In genomic region chr7:50633147-50633546, GRCm38 (mm10) we compare ENCODE assay signal across 29 mouse cellular contexts. TPM values are rescaled to one million over a fixed set of nuclear protein-coding genes. Genes with fewer than 3 reads are reported as not detected.
DNase-seq lines count a peak whose midpoint lies in the region; ATAC-seq lines count a peak whose summit lies in the region.
"Had no signal": no experiment of that assay in that cellular context is flagged by ENCODE, and none has a peak within 500 bp of the region (broad histone marks: within the 10 kb centered on the region; RNA-seq: fewer than 3 reads in every experiment).

No protein-coding gene starts in this region.

- no peak overlapping the region for H3K4me2 ChIP-seq in forebrain, embryonic 15.5 days (replicated peaks)
- no peak overlapping the region for H3K4me2 ChIP-seq in forebrain, embryonic 11.5 days (ENCODE audit: low read depth, low read length, severe bottlenecking)
- H3K4me2 ChIP-seq in midbrain, embryonic 12.5 days (replicated peaks): no peak overlapping the region
- no peak overlapping the region for H3K4me2 ChIP-seq in hindbrain, embryonic 14.5 days (replicated peaks)
- H3K4me2 ChIP-seq: embryonic facial prominence, embryonic 13.5 days; embryonic facial prominence, embryonic 15.5 days; forebrain, embryonic 13.5 days had no signal

- no peak overlapping the region for H3K9ac ChIP-seq in forebrain, embryonic 15.5 days (replicated peaks)
- no peak overlapping the region for H3K9ac ChIP-seq in forebrain, embryonic 11.5 days (ENCODE audit: low read length)
- no peak overlapping the region for H3K9ac ChIP-seq in midbrain, embryonic 12.5 days (replicated peaks)
- no peak overlapping the region for H3K9ac ChIP-seq in hindbrain, embryonic 14.5 days
- H3K9ac ChIP-seq: embryonic facial prominence, embryonic 13.5 days; embryonic facial prominence, embryonic 15.5 days; forebrain, embryonic 13.5 days had no signal

- WGBS in forebrain, embryonic 15.5 days: 46% methylated on average over 2 of the region's 2 CpGs
- 54% methylated on average over 2 of the region's 2 CpGs for WGBS in forebrain, embryonic 11.5 days
- WGBS in midbrain, embryonic 12.5 days: 42% methylated on average over 2 of the region's 2 CpGs
- 59% methylated on average over 2 of the region's 2 CpGs for WGBS in midbrain, embryonic 10.5 days
- WGBS in hindbrain, embryonic 14.5 days: 66% methylated on average over 2 of the region's 2 CpGs

- no peaks in the 10 kb centered on the region for H3K9me3 ChIP-seq in forebrain, embryonic 15.5 days
- no peaks in the 10 kb centered on the region for H3K9me3 ChIP-seq in forebrain, embryonic 11.5 days (ENCODE audit: control insufficient read depth, low read length)
- H3K9me3 ChIP-seq in midbrain, embryonic 12.5 days: no peaks in the 10 kb centered on the region
- no peaks in the 10 kb centered on the region for H3K9me3 ChIP-seq in midbrain, embryonic 10.5 days (replicated peaks)
- H3K9me3 ChIP-seq in hindbrain, embryonic 14.5 days (ENCODE audit: control insufficient read depth, low read length): no peaks in the 10 kb centered on the region
- H3K9me3 ChIP-seq: embryonic facial prominence, embryonic 13.5 days; embryonic facial prominence, embryonic 15.5 days; forebrain, embryonic 10.5 days; forebrain, embryonic 13.5 days had no signal

- no peaks in the 10 kb centered on the region for H3K36me3 ChIP-seq in forebrain, embryonic 15.5 days
- H3K36me3 ChIP-seq in forebrain, embryonic 11.5 days (ENCODE audit: control insufficient read depth, insufficient read depth, low read length): no peaks in the 10 kb centered on the region
- no peaks in the 10 kb centered on the region for H3K36me3 ChIP-seq in midbrain, embryonic 12.5 days
- H3K36me3 ChIP-seq in midbrain, embryonic 10.5 days: no peaks in the 10 kb centered on the region
- no peaks in the 10 kb centered on the region for H3K36me3 ChIP-seq in hindbrain, embryonic 14.5 days (replicated peaks; ENCODE audit: control insufficient read depth, insufficient read depth)
- H3K36me3 ChIP-seq: embryonic facial prominence, embryonic 13.5 days; embryonic facial prominence, embryonic 15.5 days; forebrain, embryonic 10.5 days; G1E had no signal

- H3K27me3 ChIP-seq in forebrain, embryonic 15.5 days: no peaks in the 10 kb centered on the region
- H3K27me3 ChIP-seq in forebrain, embryonic 11.5 days (ENCODE audit: control insufficient read depth, insufficient read depth, low read length): no peaks in the 10 kb centered on the region
- H3K27me3 ChIP-seq in midbrain, embryonic 12.5 days: no peaks in the 10 kb centered on the region
- H3K27me3 ChIP-seq in midbrain, embryonic 10.5 days (ENCODE audit: low read depth, poor library complexity, severe bottlenecking): no peaks in the 10 kb centered on the region
- H3K27me3 ChIP-seq in hindbrain, embryonic 14.5 days (ENCODE audit: control insufficient read depth, insufficient read depth, low read length): no peaks in the 10 kb centered on the region
- H3K27me3 ChIP-seq: CH12.LX; embryonic facial prominence, embryonic 13.5 days; embryonic facial prominence, embryonic 15.5 days; forebrain, embryonic 13.5 days had no signal

- H3K4me1 ChIP-seq in forebrain, embryonic 15.5 days: no peaks in the 10 kb centered on the region
- no peaks in the 10 kb centered on the region for H3K4me1 ChIP-seq in forebrain, embryonic 11.5 days (replicated peaks; ENCODE audit: control insufficient read depth, insufficient read depth, low read length)
- H3K4me1 ChIP-seq in midbrain, embryonic 12.5 days: no peaks in the 10 kb centered on the region
- 0 out of 2 replicates have a peak, but pooled peaks cover 5% of the 10 kb centered on the region for H3K4me1 ChIP-seq in midbrain, embryonic 10.5 days
- H3K4me1 ChIP-seq in hindbrain, embryonic 14.5 days (replicated peaks; ENCODE audit: control insufficient read depth, insufficient read depth, low read length): no peaks in the 10 kb centered on the region
- H3K4me1 ChIP-seq: embryonic facial prominence, embryonic 13.5 days; embryonic facial prominence, embryonic 15.5 days; forebrain, embryonic 10.5 days; forebrain, embryonic 13.5 days had no signal

- ATAC-seq in forebrain, embryonic 15.5 days (replicated peaks): 0 out of 2 replicates have a peak, but pooled peaks have one; percentile 43
- ATAC-seq in forebrain, embryonic 11.5 days (replicated peaks; ENCODE audit: low FRiP score): no peak
- peak; percentile 83 for ATAC-seq in midbrain, embryonic 12.5 days (ENCODE audit: low FRiP score, low read depth)
- no peak for ATAC-seq in hindbrain, embryonic 14.5 days (ENCODE audit: low FRiP score)
- ATAC-seq: CD4-positive, CD25-positive, alpha-beta regulatory T cell, adult 4 months; forebrain, embryonic 13.5 days; forebrain, embryonic 16.5 days; Patski had no signal

- no peak for DNase-seq in forebrain, embryonic 11.5 days (ENCODE audit: low spot score)
- DNase-seq in midbrain, embryonic 10.5 days (ENCODE audit: low spot score): no peak
- DNase-seq in retina, postnatal 1 day: peak; percentile 61
- no peak for DNase-seq in hindbrain, embryonic 14.5 days (ENCODE audit: low spot score)
- DNase-seq in embryo, embryonic 9.5 days (ENCODE audit: extremely low spot score): no peak
- DNase-seq: adrenal gland, adult 2 months; adrenal gland, postnatal 10 days; adrenal gland, postnatal 25 days; B cell, adult 2 months; cerebellum, adult 11 months; cerebellum, adult 18-20 months; cerebellum, adult 8-10 months; cerebellum, adult 9-11 months; cerebellum, postnatal 14 days; cerebellum, postnatal 36 days; embryo, embryonic 11 days had no signal

- H3K27ac ChIP-seq in forebrain, embryonic 15.5 days (replicated peaks): no peak overlapping the region
- H3K27ac ChIP-seq in forebrain, embryonic 11.5 days (ENCODE audit: low read depth, low read length): no peak overlapping the region
- H3K27ac ChIP-seq in midbrain, embryonic 12.5 days (replicated peaks): no peak overlapping the region
- no peak overlapping the region for H3K27ac ChIP-seq in midbrain, embryonic 10.5 days (replicated peaks)
- no peak overlapping the region for H3K27ac ChIP-seq in hindbrain, embryonic 14.5 days
- H3K27ac ChIP-seq: embryonic facial prominence, embryonic 13.5 days; embryonic facial prominence, embryonic 15.5 days; forebrain, embryonic 10.5 days; forebrain, embryonic 13.5 days had no signal

- no peak overlapping the region for H3K4me3 ChIP-seq in forebrain, embryonic 15.5 days
- H3K4me3 ChIP-seq in forebrain, embryonic 11.5 days (ENCODE audit: low read depth, low read length): no peak overlapping the region
- H3K4me3 ChIP-seq in midbrain, embryonic 12.5 days: no peak overlapping the region
- H3K4me3 ChIP-seq in midbrain, embryonic 10.5 days: no peak overlapping the region
- no peak overlapping the region for H3K4me3 ChIP-seq in hindbrain, embryonic 14.5 days (replicated peaks; ENCODE audit: low read length)
- H3K4me3 ChIP-seq: embryonic facial prominence, embryonic 13.5 days; embryonic facial prominence, embryonic 15.5 days; erythroblast, embryonic 14.5 days; forebrain, embryonic 10.5 days; forebrain, embryonic 13.5 days had no signal

RNA-seq across cellular contexts. Expression of gene 4933405O20Rik, which starts 34.2 kb away (rescaled TPM):
- polyA plus RNA-seq in forebrain, embryonic 15.5 days (2015; fragmentation: Nextera tagmentation; extraction: Ambion mirVana): not detected in 2 replicates
- not detected in 2 replicates for polyA plus RNA-seq in forebrain, embryonic 11.5 days (2014; fragmentation: Nextera tagmentation; extraction: Ambion mirVana)
- not detected in 2 replicates for polyA plus RNA-seq in midbrain, embryonic 12.5 days (2016; fragmentation: Nextera tagmentation; extraction: Ambion mirVana)
- polyA plus RNA-seq in midbrain, embryonic 10.5 days (2016; fragmentation: Nextera tagmentation; extraction: Ambion mirVana): not detected in 2 replicates
- polyA plus RNA-seq in hindbrain, embryonic 14.5 days (2014; fragmentation: Nextera tagmentation; extraction: Ambion mirVana): not detected in 2 replicates
- polyA plus RNA-seq: adrenal gland, adult 2 months; CD4-positive, CD25-positive, alpha-beta regulatory T cell, adult 4 months; embryonic facial prominence, embryonic 11.5 days; embryonic facial prominence, embryonic 13.5 days; embryonic facial prominence, embryonic 15.5 days; erythroblast, embryonic 14.5 days; forebrain, embryonic 10.5 days; forebrain, embryonic 13.5 days; forebrain, embryonic 16.5 days; G1E; Patski had no signal

Comparison
In these comparisons a context has a peak if more than half of its experiments do, and no peak if none do; other contexts are left out.
1. ATAC-seq: peak in forebrain, embryonic 15.5 days (single experiment) and midbrain, embryonic 12.5 days (single experiment); none in forebrain, embryonic 11.5 days (single experiment) and hindbrain, embryonic 14.5 days (single experiment).